Mouse (Mus musculus) MEL (cell line): ENCODE measurements at regions not wholly inside any gene's neighbourhood (a gene's known extent, or its start where the extent isn't known, plus 50 kb on each side); places are given as distances from the start of the nearest gene placed in this dataset.

ENCODE experiments used
- DNase-seq: peaks from one replicate; pipeline ENCODE4 v3.0.0; 2011; ENCODE audit warnings: low read depth, low spot score
- H3K27ac ChIP-seq: 2 replicates; pipeline ENCODE4 v1.5.1; 2012; ENCODE audit warnings: low read depth, mild to moderate bottlenecking, control low read depth, low read length, moderate library complexity; ENCODE audit not compliant: control insufficient read depth
- H3K27me3 ChIP-seq, 2 experiments: fragments of 150-350 bp in 1 of 2; sonication (generic) in 1 of 2; 2 replicates each; pipeline ENCODE4 v1.6.1; 2012; ENCODE audit warnings: low read length in 2 of 2, mild to moderate bottlenecking in 2 of 2, improper control_type of control experiment in 1 of 2, moderate library complexity in 1 of 2; ENCODE audit not compliant: insufficient read depth in 2 of 2, control insufficient read depth in 1 of 2
- H3K36me3 ChIP-seq, 2 experiments: 2 replicates each; pipeline ENCODE4 v1.6.1; 2012 to 2014; ENCODE audit warnings: low read length in 2 of 2, improper control_type of control experiment in 1 of 2, inconsistent platforms in 1 of 2, mild to moderate bottlenecking in 1 of 2; ENCODE audit not compliant: insufficient read depth in 2 of 2, control insufficient read depth in 1 of 2
- H3K4me1 ChIP-seq, 2 experiments: fragments of 150-350 bp in 1 of 2; sonication (generic) in 1 of 2; 2 replicates each; pipeline ENCODE4 v1.6.1; 2012; ENCODE audit warnings: low read length in 2 of 2, improper control_type of control experiment in 1 of 2, mild to moderate bottlenecking in 1 of 2; ENCODE audit not compliant: insufficient read depth in 2 of 2, control insufficient read depth in 1 of 2
- H3K4me3 ChIP-seq, 2 experiments: fragments of 150-350 bp in 1 of 2; sonication (generic) in 1 of 2; 2 replicates each; pipeline ENCODE4 v1.5.1; 2012; ENCODE audit warnings: low read depth in 2 of 2, low read length in 2 of 2, mild to moderate bottlenecking in 2 of 2, moderate library complexity in 2 of 2, control low read depth in 1 of 2, improper control_type of control experiment in 1 of 2; ENCODE audit not compliant: control insufficient read depth in 1 of 2, insufficient read depth in 1 of 2
- H3K79me2 ChIP-seq: 2 replicates; pipeline ENCODE4 v1.6.1; 2012; ENCODE audit warnings: mild to moderate bottlenecking, low read length, moderate library complexity; ENCODE audit not compliant: control insufficient read depth, poor library complexity, insufficient read depth
- H3K9ac ChIP-seq: 2 replicates; pipeline ENCODE4 v1.6.1; 2012; ENCODE audit warnings: low read depth, mild to moderate bottlenecking, control low read depth, low read length, moderate library complexity; ENCODE audit not compliant: control insufficient read depth, poor library complexity, severe bottlenecking
- H3K9me3 ChIP-seq: fragments of 150-350 bp; sonication (generic); replicated peaks from 2 replicates; pipeline ENCODE4 v1.6.1; 2012; ENCODE audit warnings: mild to moderate bottlenecking, low read length, improper control_type of control experiment, moderate library complexity; ENCODE audit not compliant: insufficient read depth
- BHLHE40 ChIP-seq: IDR thresholded peaks from 2 replicates; pipeline ENCODE4 v1.6.1; 2012; ENCODE audit warnings: low read depth, mild to moderate bottlenecking, inconsistent platforms, low read length, improper control_type of control experiment, borderline replicate concordance
- CTCF ChIP-seq, 3 experiments: IDR thresholded peaks in 2 of 3; conservative IDR thresholded peaks in 1 of 3; 2 replicates each; pipeline ENCODE4 v1.5.1; 2011 to 2012; ENCODE audit warnings: low read length in 3 of 3, low read depth in 2 of 3, mild to moderate bottlenecking in 2 of 3, improper control_type of control experiment in 1 of 3, inconsistent platforms in 1 of 3, mixed read lengths in 1 of 3, moderate library complexity in 1 of 3; ENCODE audit not compliant: control insufficient read depth in 1 of 3, insufficient read depth in 1 of 3, poor library complexity in 1 of 3, severe bottlenecking in 1 of 3
- E2F4 ChIP-seq: IDR thresholded peaks from 2 replicates; pipeline ENCODE4 v1.6.1; 2011; ENCODE audit warnings: low read depth, low read length, improper control_type of control experiment, borderline replicate concordance
- ELF1 ChIP-seq: IDR thresholded peaks from 2 replicates; pipeline ENCODE4 v1.6.1; 2014; ENCODE audit warnings: low read depth, mild to moderate bottlenecking, inconsistent platforms, low read length, improper control_type of control experiment, moderate library complexity
- EP300 ChIP-seq, 2 experiments: IDR thresholded peaks; 2 replicates each; pipeline ENCODE4 v1.6.1; 2011; ENCODE audit warnings: improper control_type of control experiment in 2 of 2, low read length in 2 of 2, low read depth in 1 of 2, mild to moderate bottlenecking in 1 of 2
- ETS1 ChIP-seq: IDR thresholded peaks from 2 replicates; pipeline ENCODE4 v1.6.1; 2012; ENCODE audit warnings: low read depth, mild to moderate bottlenecking, inconsistent platforms, low read length, improper control_type of control experiment, moderate library complexity
- GABPA ChIP-seq: IDR thresholded peaks from 2 replicates; pipeline ENCODE4 v1.6.1; 2012; ENCODE audit warnings: low read depth, mild to moderate bottlenecking, inconsistent platforms, low read length, improper control_type of control experiment, moderate library complexity
- GATA1 ChIP-seq: IDR thresholded peaks from 2 replicates; pipeline ENCODE4 v1.6.1; 2011; ENCODE audit warnings: low read depth, low read length, improper control_type of control experiment
- HCFC1 ChIP-seq: IDR thresholded peaks from 2 replicates; pipeline ENCODE4 v1.6.1; 2012; ENCODE audit warnings: low read depth, mild to moderate bottlenecking, inconsistent platforms, low read length, improper control_type of control experiment, moderate library complexity
- JUND ChIP-seq: IDR thresholded peaks from 2 replicates; pipeline ENCODE4 v1.6.1; 2011; ENCODE audit warnings: low read depth, mild to moderate bottlenecking, improper control_type of control experiment, low read length
- MAFK ChIP-seq: IDR thresholded peaks from 2 replicates; pipeline ENCODE4 v1.6.1; 2011; ENCODE audit warnings: low read depth, mild to moderate bottlenecking, low read length, improper control_type of control experiment, borderline replicate concordance
- MYB ChIP-seq: IDR thresholded peaks from 2 replicates; pipeline ENCODE4 v1.6.1; 2011; ENCODE audit warnings: mild to moderate bottlenecking, low read depth, low read length, improper control_type of control experiment
- NRF1 ChIP-seq: IDR thresholded peaks from 2 replicates; pipeline ENCODE4 v1.6.1; 2014; ENCODE audit warnings: low read depth, mild to moderate bottlenecking, inconsistent platforms, low read length, improper control_type of control experiment, moderate library complexity; ENCODE audit not compliant: poor library complexity, insufficient read depth, severe bottlenecking
- POLR2A ChIP-seq, 2 experiments: IDR thresholded peaks; 2 replicates each; pipeline ENCODE4 v1.6.1; 2011 to 2012; ENCODE audit warnings: low read length in 2 of 2, mild to moderate bottlenecking in 2 of 2, control low read depth in 1 of 2, improper control_type of control experiment in 1 of 2, low read depth in 1 of 2, moderate library complexity in 1 of 2; ENCODE audit not compliant: control insufficient read depth in 1 of 2, insufficient read depth in 1 of 2, poor library complexity in 1 of 2
- POLR2AphosphoS2 ChIP-seq: IDR thresholded peaks from 2 replicates; pipeline ENCODE4 v1.6.1; 2011; ENCODE audit warnings: low read length, improper control_type of control experiment
- POLR2AphosphoS5 ChIP-seq: IDR thresholded peaks from 2 replicates; pipeline ENCODE4 v1.6.1; 2012; ENCODE audit warnings: low read depth, borderline replicate concordance, mild to moderate bottlenecking, inconsistent platforms, low read length, moderate library complexity, mixed read lengths
- SMC3 ChIP-seq: IDR thresholded peaks from 2 replicates; pipeline ENCODE4 v1.6.1; 2011; ENCODE audit warnings: low read depth, low read length, improper control_type of control experiment
- UBTF ChIP-seq: IDR thresholded peaks from 2 replicates; pipeline ENCODE4 v1.6.1; 2012; ENCODE audit warnings: low read depth, mild to moderate bottlenecking, inconsistent platforms, low read length, improper control_type of control experiment, moderate library complexity, borderline replicate concordance; ENCODE audit not compliant: insufficient read depth
- USF1 ChIP-seq: IDR thresholded peaks from 2 replicates; pipeline ENCODE4 v1.6.1; 2014; ENCODE audit warnings: low read depth, mild to moderate bottlenecking, inconsistent platforms, low read length, improper control_type of control experiment, moderate library complexity
- USF2 ChIP-seq, 2 experiments: IDR thresholded peaks; 2 replicates each; pipeline ENCODE4 v1.6.1; 2011 to 2012; ENCODE audit warnings: improper control_type of control experiment in 2 of 2, low read length in 2 of 2, borderline replicate concordance in 1 of 2, inconsistent platforms in 1 of 2, low read depth in 1 of 2, mild to moderate bottlenecking in 1 of 2; ENCODE audit not compliant: insufficient read depth in 1 of 2
- ZC3H11A ChIP-seq: IDR thresholded peaks from 2 replicates; pipeline ENCODE4 v1.6.1; 2012; ENCODE audit warnings: low read depth, mild to moderate bottlenecking, inconsistent platforms, low read length, improper control_type of control experiment
- ZKSCAN1 ChIP-seq: IDR thresholded peaks from 2 replicates; pipeline ENCODE4 v1.6.1; 2012; ENCODE audit warnings: low read depth, mild to moderate bottlenecking, inconsistent platforms, low read length, improper control_type of control experiment, moderate library complexity
- ZMIZ1 ChIP-seq: IDR thresholded peaks from 2 replicates; pipeline ENCODE4 v1.6.1; 2012; ENCODE audit warnings: low read depth, mild to moderate bottlenecking, inconsistent platforms, low read length, improper control_type of control experiment, moderate library complexity

- no peaks in the 10 kb centered on the region for H3K4me1 ChIP-seq
- H3K79me2 ChIP-seq = no peaks in the 10 kb centered on the region
- no peak for DNase-seq
- no peak overlapping the region for H3K9ac ChIP-seq
- H3K27me3 ChIP-seq = peaks cover 0 to 3% of the 10 kb centered on the region in 2 experiments; a peak in 3 of 4 replicates
- H3K36me3 ChIP-seq = no peaks in the 10 kb centered on the region
- H3K27ac ChIP-seq = no peak overlapping the region
- TF ChIP-seq ETS1 (no peak), SMC3 (no peak), HCFC1 (no peak), MYB (no peak), POLR2AphosphoS5 (no peak), POLR2AphosphoS2 (no peak), GABPA (no peak), GATA1 (no peak), CTCF (IDR thresholded peaks at IDR 0.05 in 2 of 3, conservative IDR thresholded peaks at IDR 0.05 in 1 of 3; ENCODE audit: control insufficient read depth in 1 of 3, insufficient read depth in 1 of 3, low read depth in 2 of 3, low read length in 3 of 3, poor library complexity in 1 of 3, severe bottlenecking in 1 of 3) (no peak), USF2 (IDR thresholded peaks at IDR 0.05; ENCODE audit: borderline replicate concordance in 1 of 2, insufficient read depth in 1 of 2, low read depth in 1 of 2, low read length in 2 of 2) (no peak), UBTF (no peak), ZMIZ1 (no peak), MAFK (no peak), ZC3H11A (no peak), BHLHE40 (no peak), ZKSCAN1 (no peak)
- no peak overlapping the region for H3K4me3 ChIP-seq
- H3K9me3 ChIP-seq = no peaks in the 10 kb centered on the region
Observed at GRCm38 (mm10) chr6:82854338-82854737, 80.1 kb upstream of the Hk2 start.

GRCm38 (mm10) chr6:82853076-82853475 is 78.8 kb upstream of the Hk2 start:
- H3K27ac ChIP-seq = no peak overlapping the region
- DNase-seq = no peak
- no peaks in the 10 kb centered on the region for H3K9me3 ChIP-seq
- H3K79me2 ChIP-seq = no peaks in the 10 kb centered on the region
- H3K36me3 ChIP-seq = no peaks in the 10 kb centered on the region
- H3K27me3 ChIP-seq = peaks cover 0 to 3% of the 10 kb centered on the region in 2 experiments; a peak in 2 of 4 replicates
- H3K9ac ChIP-seq = no peak overlapping the region
- no peak for TF ChIP-seq USF1
- no peak for TF ChIP-seq E2F4
- TF ChIP-seq BHLHE40 = no peak
- TF ChIP-seq POLR2A (IDR thresholded peaks at IDR 0.05; ENCODE audit: control insufficient read depth in 1 of 2, insufficient read depth in 1 of 2, low read depth in 1 of 2, low read length in 2 of 2, poor library complexity in 1 of 2) = no peak
- no peak for TF ChIP-seq ELF1
- TF ChIP-seq HCFC1 = no peak
- no peak for TF ChIP-seq JUND
- no peak for TF ChIP-seq POLR2AphosphoS2
- TF ChIP-seq USF2 (IDR thresholded peaks at IDR 0.05; ENCODE audit: borderline replicate concordance in 1 of 2, insufficient read depth in 1 of 2, low read depth in 1 of 2, low read length in 2 of 2) = no peak
- TF ChIP-seq ZC3H11A = no peak
- no peak for TF ChIP-seq NRF1
- TF ChIP-seq EP300 (IDR thresholded peaks at IDR 0.05; ENCODE audit: low read depth in 1 of 2, low read length in 2 of 2) = no peak
- no peaks in the 10 kb centered on the region for H3K4me1 ChIP-seq
- H3K4me3 ChIP-seq = no peak overlapping the region
